Mouse (Mus musculus) gastrocnemius, postnatal 36 days (tissue): ENCODE results near the gene Pou3f3. TPM values are rescaled to one million over a fixed set of nuclear protein-coding genes. Genes with fewer than 3 reads are reported as not detected.

Experiments
- DNase-seq, 2 experiments: peaks; one replicate each; pipeline ENCODE4 v3.0.0; 2022
- intact Hi-C: fragments of 180-260 bp; cut with DNase I; formaldehyde crosslinking; loops from one replicate; pipeline ENCODE4 v1.15.1; 2025
- total RNA-seq, 2 experiments: library from RNA; stranded (reverse); gene quantifications; 2 replicates each; pipeline ENCODE4 v1.2.3; 2021

Pou3f3 gene
- total RNA-seq, 2 experiments from 2014 or later, result not detected

DNA sequence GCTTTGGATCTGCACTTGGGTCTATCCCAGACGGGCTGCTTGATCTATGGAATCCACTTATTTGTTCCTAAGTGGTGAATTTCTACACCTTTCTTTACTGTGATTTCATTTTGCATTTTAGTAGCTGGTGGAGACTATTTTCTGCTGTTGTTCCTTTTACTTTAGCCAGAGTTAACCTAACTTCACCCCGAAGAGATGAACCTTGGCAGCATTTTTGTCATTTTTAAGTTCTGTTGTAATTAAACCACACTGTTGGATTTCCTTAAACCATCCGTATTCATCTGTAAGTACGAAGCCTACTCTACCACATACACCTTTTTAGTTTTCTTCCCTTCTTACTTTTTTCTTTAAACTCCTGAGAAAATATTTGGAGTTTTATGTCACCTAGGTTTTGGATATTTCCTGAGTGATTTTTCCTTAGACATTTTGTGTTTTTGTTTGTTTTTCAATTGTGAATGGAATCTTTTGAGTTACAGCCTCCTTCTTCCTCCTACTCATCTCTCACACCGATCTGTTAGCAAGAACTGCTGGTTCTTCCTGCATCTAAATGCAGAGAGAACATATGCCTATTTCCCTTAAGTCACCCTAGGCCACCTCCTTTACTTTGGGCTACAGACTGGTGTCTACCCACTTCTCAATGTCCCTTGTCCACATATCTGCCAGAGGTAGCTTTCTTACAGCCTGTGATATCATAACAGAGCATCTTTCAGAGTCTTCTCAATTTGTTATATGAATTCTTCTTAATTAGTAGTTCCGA is 54.1 kb downstream of the Pou3f3 start:
- intact Hi-C loops, result no loop called here
- no peak for DNase-seq

Other genes starting within 250 kb of the Pou3f3 start
- gene Mrps9, start 155.5 kb downstream of the Pou3f3 start, total RNA-seq, result 10 to 100 TPM; 44.5 to 49.6 TPM